Mouse (Mus musculus) adrenal gland, postnatal 25 days (tissue): ENCODE data around the gene Treml1. TPM values are rescaled to one million over a fixed set of nuclear protein-coding genes. Genes with fewer than 3 reads are reported as not detected.
A peak's percentile ranks its signal among the peaks of the same experiment; 100 is the strongest.
"Not testable (repeated sequence)": the region's sequence is repeated elsewhere in the genome, so short reads cannot be mapped to it uniquely, and the experiment has no call there.

Experiments used
- DNase-seq: peaks from one replicate; pipeline ENCODE4 v3.0.0; 2021; ENCODE audit warnings: mixed read lengths
- long read RNA-seq: library from polyadenylated mRNA; stranded (forward); transcript quantifications from one replicate; pipeline ENCODE4 v2.0.0, GENCODE M21; 2021
- total RNA-seq: library from RNA; stranded (reverse); gene quantifications from 2 replicates; pipeline ENCODE4 v1.2.3, GENCODE M21; 2021

Gene Treml1
- not detected in 2 replicates for total RNA-seq
- long read RNA-seq = 0 reads

DNA sequence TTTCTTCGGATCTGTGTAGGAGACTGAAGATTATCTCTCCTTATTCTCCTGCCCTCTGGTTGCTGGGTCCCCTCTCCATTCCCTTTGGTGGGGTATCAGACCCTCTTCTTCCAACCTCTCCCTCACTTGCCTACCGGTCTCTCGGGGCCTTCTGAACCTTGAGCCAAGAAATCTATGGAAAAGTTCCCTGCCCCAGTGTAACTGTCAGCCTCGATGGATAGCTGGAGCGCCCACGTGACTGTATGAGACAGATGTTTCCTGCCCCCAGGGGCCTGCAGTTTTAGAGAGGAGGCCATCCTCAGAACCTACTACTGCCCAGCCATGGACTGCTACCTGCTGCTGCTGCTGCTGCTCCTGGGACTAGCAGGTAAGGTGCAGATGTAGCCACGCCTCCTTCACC lies at the start of gene Treml1:
Treml1 (plus strand) TSS at position 301 of the 400 bp plus-strand sequence.
- DNase-seq = no peak

- no peak for DNase-seq
Observed at GRCm38 (mm10) chr17:48312124-48312523, 47.6 kb upstream of the Treml1 start.

DNA sequence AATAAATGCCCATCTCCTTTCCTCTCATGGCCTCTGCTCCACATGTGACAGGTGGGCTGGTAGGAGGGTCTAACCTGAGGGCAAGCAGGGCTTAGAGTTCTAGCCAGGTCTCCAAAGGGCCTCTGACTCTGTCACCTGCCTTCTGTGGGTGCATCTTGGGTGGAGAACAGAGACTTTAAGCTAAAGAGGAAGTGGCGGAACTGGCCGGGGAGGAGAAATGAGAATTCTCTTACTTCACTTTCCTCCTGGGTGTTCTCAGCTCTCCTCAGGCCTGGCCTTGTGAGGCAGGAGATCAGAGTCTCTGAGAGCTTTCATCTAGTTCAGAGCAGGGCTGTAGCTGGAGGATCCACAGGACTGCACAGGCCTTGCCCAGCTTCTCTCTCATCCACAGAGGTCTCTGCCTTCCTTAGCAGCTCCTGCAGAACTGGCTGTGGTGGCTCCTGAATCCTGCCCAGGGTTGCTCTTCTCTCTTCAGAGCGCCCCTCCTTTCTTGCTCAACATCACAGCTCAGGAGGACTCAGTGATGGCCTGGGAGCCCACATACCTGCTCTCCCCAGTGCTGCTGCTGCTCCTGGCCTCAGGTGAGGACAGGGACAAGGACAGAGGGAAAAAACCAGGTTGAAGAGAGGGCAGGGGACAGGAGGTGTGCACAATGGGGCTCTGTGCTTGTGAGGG lies 43.7 kb upstream of the Treml1 start, which contains the start of gene B430306N03Rik:
B430306N03Rik (plus strand) TSS at position 237 of the 675 bp plus-strand sequence.
- DNase-seq = not testable (repeated sequence)

GRCm38 (mm10) chr17:48318686-48319085 lies 41.0 kb upstream of the Treml1 start:
- no peak for DNase-seq

DNA sequence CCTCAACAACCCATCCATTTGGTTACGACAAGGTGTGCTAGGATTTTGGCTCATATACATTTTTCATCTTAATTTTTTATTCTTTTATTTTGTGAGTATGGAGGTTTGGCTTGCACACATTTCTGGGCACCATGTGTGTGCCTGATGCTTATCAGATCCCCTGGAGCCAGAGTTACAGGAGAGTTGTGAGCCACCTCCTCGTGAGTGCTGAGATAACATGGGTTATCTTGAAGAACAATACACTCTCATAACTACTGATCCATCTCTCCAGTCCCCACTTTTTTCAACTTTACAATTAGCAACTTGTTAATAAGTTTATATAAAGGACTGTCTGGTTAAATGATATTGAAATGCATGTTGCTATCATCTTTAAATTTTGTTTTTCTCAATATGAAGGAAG lies 38.4 kb upstream of the Treml1 start:
- DNase-seq = no peak

DNA sequence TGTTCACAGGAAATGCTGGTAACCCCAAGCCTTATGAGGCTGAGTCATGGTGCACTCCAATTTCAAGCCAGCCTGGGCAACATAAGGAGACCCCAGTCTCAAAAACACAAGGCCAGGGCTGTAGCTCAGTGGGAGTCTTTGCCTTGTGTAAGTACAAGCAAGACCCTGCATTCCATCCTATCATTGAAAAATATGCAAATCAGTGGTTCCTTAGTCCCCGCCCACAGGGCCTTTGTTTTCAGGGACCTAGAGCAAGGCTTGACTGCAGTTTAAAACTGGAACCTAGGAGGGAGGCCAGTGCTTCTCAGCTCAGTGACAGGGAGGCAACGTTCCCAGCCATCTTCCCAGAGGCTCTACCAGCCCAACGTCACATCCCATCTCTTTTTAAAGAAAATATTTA lies 36.5 kb upstream of the Treml1 start:
- DNase-seq = no peak

DNA sequence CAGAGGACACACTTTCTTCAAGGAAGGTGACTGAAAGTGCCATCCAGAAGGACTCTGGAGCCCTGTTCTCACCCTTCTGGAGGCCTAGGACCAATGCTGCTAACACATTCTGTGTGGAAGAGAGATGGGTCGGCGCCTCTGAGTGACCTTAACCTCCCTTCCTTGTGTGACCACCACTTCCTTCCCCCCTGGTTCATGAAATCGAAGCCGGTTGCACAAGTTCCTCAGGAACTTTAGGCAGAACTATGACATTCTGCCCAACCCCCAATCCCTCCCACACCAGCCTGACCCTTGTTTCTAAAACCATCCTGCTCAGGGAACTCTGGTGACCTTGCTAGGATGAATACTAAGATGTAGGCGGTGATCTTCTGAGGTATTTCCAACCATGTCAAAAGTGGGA lies 35.5 kb upstream of the Treml1 start:
- no peak for DNase-seq

DNA sequence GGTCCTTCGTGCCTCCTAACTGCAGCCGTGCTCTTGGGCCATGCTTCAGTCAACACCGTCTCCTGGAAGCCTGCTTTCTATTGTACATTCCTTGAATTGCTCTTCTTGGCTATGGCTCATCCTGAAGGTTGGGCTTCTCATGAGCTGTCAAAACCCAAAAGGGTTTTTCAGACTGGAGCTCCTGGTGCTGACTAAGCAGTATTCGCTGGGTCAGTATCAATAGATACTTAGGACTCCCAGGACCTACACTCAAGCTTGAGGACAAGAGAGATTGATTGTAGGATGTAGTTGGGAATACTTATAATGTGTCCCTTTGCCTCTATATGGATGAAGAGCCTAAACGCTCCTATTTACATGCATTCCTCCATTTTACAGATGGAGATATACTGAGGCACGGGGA lies 34.6 kb upstream of the Treml1 start:
- DNase-seq = no peak

GRCm38 (mm10) chr17:48325638-48326037 lies 34.1 kb upstream of the Treml1 start:
- DNase-seq = no peak

- DNase-seq = no peak
Observed at GRCm38 (mm10) chr17:48326656-48327055, 33.1 kb upstream of the Treml1 start.

GRCm38 (mm10) chr17:48332524-48332923 lies 27.2 kb upstream of the Treml1 start:
- DNase-seq = no peak

DNA sequence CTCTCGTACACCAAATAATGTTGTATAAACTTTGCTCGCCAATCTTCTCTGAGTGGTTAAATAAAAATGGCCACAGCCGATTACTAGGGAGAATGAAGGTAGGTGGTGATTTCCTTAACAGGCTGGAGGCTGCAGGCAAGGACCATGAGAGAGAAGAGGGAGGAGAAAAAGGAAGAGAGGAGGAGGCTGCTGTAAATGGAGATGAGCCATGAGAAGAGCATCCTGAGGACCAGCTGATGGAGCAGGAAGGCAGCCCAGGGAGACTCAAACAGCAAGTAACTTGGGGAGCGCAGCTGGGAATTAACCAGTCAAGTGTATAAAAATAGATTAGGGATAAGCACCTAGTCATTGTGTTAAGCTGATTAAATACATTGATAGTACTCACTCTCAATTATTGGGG lies 25.5 kb upstream of the Treml1 start:
- no peak for DNase-seq

GRCm38 (mm10) chr17:48336857-48337256 lies 22.9 kb upstream of the Treml1 start:
- peak; percentile 88 for DNase-seq

DNA sequence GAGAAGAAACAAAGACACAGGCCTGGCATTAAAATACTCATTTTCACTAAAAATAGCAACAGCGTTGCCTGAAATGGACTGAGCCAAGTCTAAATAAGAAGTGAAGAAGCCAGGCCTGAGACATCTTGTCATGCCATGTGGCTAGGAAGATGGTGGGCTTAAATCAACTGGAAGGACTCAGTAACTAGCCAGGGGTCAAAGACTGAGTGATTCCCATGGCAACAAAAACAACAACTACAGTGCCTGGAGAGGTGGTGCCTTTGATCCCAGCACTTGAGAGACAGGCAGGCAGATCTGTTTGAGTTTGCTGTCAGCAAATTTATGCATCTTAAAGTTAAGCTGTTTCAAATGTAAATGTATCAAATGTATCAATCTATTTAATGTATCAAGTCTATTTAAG lies 19.4 kb upstream of the Treml1 start:
- DNase-seq = no peak

- no peak for DNase-seq
Observed at GRCm38 (mm10) chr17:48341947-48342346, 17.8 kb upstream of the Treml1 start.

DNA sequence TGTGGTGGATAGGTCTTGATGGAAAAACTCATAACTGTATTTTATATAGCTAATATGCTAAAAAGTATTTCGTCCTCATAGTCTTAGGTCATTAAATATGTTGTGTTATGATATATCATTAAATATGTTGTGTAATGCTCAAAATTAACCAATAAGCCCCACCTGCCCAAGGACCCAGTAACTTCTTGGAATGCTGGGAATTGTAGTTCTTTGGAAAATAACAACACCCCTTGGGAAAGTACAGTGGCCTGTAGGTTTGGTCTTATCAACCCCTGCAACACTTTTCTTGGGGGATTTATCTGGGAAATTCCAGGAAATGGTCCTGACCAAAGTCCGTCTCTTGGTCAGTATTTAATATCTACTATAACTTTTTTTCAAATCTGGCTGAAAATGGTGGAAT lies 16.7 kb upstream of the Treml1 start:
- DNase-seq = no peak

- DNase-seq = no peak
Observed at GRCm38 (mm10) chr17:48345824-48346223, 13.9 kb upstream of the Treml1 start.

- peak; percentile 13 for DNase-seq
Observed at GRCm38 (mm10) chr17:48346231-48346630, 13.5 kb upstream of the Treml1 start, which contains the start of gene Trem2. TSS of gene Trem2 (plus strand) at chr17:48346401.

DNA sequence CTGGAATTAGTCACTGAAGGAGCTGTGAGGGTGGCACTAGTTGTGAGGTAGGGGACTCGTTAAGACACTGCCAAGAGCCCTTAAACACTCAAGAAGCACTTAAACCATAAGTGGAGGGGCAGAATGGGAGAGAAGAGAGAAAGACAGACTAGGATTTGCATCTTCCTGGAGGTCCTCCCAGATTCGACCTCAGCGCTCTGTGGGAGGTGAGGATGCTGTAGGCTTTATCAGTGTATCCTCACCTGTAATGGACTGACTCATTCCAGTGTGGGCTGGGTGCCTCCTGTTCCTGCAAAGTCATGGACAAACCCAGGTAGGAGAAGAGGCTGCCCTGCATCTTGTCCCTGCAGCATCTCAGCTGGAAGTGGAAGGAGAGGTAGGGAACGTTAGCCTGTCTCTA lies 12.9 kb upstream of the Treml1 start:
- no peak for DNase-seq

GRCm38 (mm10) chr17:48347287-48347686 lies 12.4 kb upstream of the Treml1 start:
- DNase-seq = no peak

GRCm38 (mm10) chr17:48350681-48351193 lies 9.0 kb upstream of the Treml1 start:
- DNase-seq = no peak

GRCm38 (mm10) chr17:48352976-48353375 lies 6.7 kb upstream of the Treml1 start:
- DNase-seq = not testable (repeated sequence)

- peak; percentile 18 for DNase-seq
Observed at GRCm38 (mm10) chr17:48355822-48356221, 3.9 kb upstream of the Treml1 start.

DNA sequence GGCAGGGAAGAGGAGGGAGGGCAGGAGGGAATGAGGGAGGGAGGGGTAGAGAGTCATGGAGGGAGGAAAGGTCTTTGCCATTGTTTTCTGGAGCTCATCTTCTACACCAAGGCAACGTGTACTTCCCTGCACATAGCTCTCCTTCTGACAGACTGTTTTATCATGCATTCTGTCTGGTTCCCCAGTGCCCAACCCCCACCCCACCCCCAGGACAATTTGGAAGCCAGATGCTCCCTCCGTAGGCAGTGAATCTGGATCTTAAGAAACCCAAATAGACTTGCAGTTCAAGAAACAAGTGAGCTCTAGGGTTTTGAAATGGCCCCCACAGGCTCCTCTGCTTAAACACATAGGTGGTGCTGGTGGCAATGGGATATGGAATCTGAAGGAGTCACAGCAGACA lies 1.8 kb upstream of the Treml1 start:
- no peak for DNase-seq
